Mouse (Mus musculus) liver, adult 2 months (tissue): ENCODE results near the gene Caap1. TPM values are rescaled to one million over a fixed set of nuclear protein-coding genes. Genes with fewer than 3 reads are reported as not detected.

Experiments
- DNase-seq: peaks from one replicate; pipeline ENCODE4 v3.0.0-alpha.2; 2011; ENCODE audit warnings: low read depth, low spot score; ENCODE audit errors: extremely low read depth
- H3K27ac ChIP-seq: fragments of 200-500 bp; replicated peaks from 2 replicates; pipeline ENCODE4 v1.5.1; 2012; ENCODE audit warnings: low read depth, mild to moderate bottlenecking, control low read depth, inconsistent platforms, low read length; ENCODE audit not compliant: insufficient read depth
- H3K27me3 ChIP-seq: fragments of 200-500 bp; 2 replicates; pipeline ENCODE4 v1.6.1; 2012; ENCODE audit warnings: mild to moderate bottlenecking, moderate library complexity, low read length, inconsistent platforms; ENCODE audit not compliant: control insufficient read depth, insufficient read depth
- H3K36me3 ChIP-seq: fragments of 200-500 bp; 2 replicates; pipeline ENCODE4 v1.6.1; 2012; ENCODE audit warnings: low read length, inconsistent platforms; ENCODE audit not compliant: control insufficient read depth, insufficient read depth
- H3K4me1 ChIP-seq: fragments of 200-500 bp; 2 replicates; pipeline ENCODE4 v1.6.1; 2011; ENCODE audit warnings: low read length; ENCODE audit not compliant: control insufficient read depth, insufficient read depth
- H3K4me3 ChIP-seq: fragments of 200-500 bp; 2 replicates; pipeline ENCODE4 v1.5.1; 2011; ENCODE audit warnings: low read depth, mild to moderate bottlenecking, control low read depth, low read length, moderate library complexity; ENCODE audit not compliant: insufficient read depth
- H3K79me2 ChIP-seq: fragments of 200-500 bp; 2 replicates; pipeline ENCODE4 v1.6.1; 2012; ENCODE audit warnings: inconsistent platforms, mild to moderate bottlenecking, low read length, moderate library complexity; ENCODE audit not compliant: control insufficient read depth, insufficient read depth
- H3K9ac ChIP-seq: fragments of 200-500 bp; 2 replicates; pipeline ENCODE4 v1.6.1; 2012; ENCODE audit warnings: low read depth, mild to moderate bottlenecking, control low read depth, inconsistent platforms, low read length
- CTCF ChIP-seq: fragments of 200-500 bp; IDR thresholded peaks from 2 replicates; pipeline ENCODE4 v1.5.1; 2011; ENCODE audit warnings: low read depth, low read length, control low read depth
- POLR2A ChIP-seq: fragments of 200-500 bp; IDR thresholded peaks from 2 replicates; pipeline ENCODE4 v1.6.1; 2011; ENCODE audit warnings: low read length, control low read depth; ENCODE audit not compliant: insufficient read depth; ENCODE audit errors: extremely low read depth
- WGBS: fragments of 180-500 bp; shearing (Covaris S2); methylation state at CpG from one replicate; pipeline ENCODE4 v1.1.7; 2018; 5-methylcytosine and 5-hydroxymethylcytosine counted together
- polyA plus RNA-seq: library from polyadenylated mRNA; depleted of rRNA; stranded (reverse); fragments of >200 nt; gene quantifications from 2 replicates; pipeline ENCODE4 v1.2.3, GENCODE M21; 2012
- total RNA-seq: library from RNA; depleted of rRNA; stranded (reverse); fragments of >200 nt; gene quantifications from 2 replicates; pipeline ENCODE4 v1.2.3, GENCODE M21; 2014

Gene Caap1
- total and polyA plus RNA-seq, 2 experiments: 1.4 to 5.3 TPM

DNA sequence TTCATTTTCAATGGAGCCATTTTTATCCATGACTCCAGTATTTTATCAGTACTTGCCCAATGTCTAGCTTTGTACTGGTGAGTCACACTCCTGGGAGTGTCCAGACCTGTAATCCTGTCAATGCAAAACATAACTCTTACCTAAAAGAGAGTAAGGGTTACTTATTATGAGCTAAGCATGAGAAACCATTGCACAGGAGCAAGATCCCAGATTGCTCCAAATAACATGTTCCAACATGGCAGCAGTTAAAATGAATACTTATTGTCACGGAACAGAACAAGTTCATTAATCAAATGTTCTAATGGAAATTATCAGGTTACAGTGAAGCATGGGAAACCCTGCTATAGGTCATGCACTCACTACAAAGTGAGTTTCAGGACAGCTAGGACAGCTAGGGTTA is 3.7 kb upstream of the Caap1 start:
- Histone ChIP-seq H3K36me3 (no peaks in the 10 kb centered on the region), H3K4me1 (peaks cover 14% of the 10 kb centered on the region; the same call in 1 of the 2 replicates), H3K27me3 (no peaks in the 10 kb centered on the region), H3K79me2 (0 out of 2 replicates have a peak, but pooled peaks cover 5% of the 10 kb centered on the region), H3K9ac (no peak overlapping the region), H3K27ac (no peak overlapping the region), H3K4me3 (no peak overlapping the region)
- WGBS: 88% methylated on average over 1 of the region's 1 CpGs
- no peak for DNase-seq
- TF ChIP-seq POLR2A (no peak), CTCF (no peak)

DNA sequence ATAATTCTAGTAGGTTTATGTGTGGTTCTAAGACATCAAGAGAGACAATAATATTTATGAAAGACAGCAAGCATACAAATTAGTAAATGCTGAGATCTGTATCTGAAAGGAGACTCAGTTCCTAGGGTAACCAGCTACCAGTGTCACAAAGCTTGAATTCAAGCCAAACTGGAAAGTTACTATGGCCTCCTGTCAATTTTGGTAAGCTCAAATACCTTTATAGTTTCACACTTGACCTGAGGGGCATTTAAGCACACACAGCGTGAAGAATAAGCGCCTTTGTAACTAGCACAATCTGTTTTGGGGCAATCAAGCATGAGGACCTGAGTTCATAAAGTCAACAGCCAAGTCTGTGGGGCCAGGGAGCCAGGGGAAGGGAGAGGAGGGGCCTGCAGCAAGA is 2.7 kb upstream of the Caap1 start:
- H3K27ac ChIP-seq: no peak overlapping the region
- no peak overlapping the region for H3K9ac ChIP-seq
- H3K27me3 ChIP-seq: no peaks in the 10 kb centered on the region
- WGBS: 53% methylated on average over 2 of the region's 2 CpGs
- peaks cover 18% of the 10 kb centered on the region; the same call in 1 of the 2 replicates for H3K4me1 ChIP-seq
- no peak for TF ChIP-seq POLR2A
- H3K36me3 ChIP-seq: no peaks in the 10 kb centered on the region
- 0 out of 2 replicates have a peak, but pooled peaks cover 5% of the 10 kb centered on the region for H3K79me2 ChIP-seq
- no peak for DNase-seq
- H3K4me3 ChIP-seq: no peak overlapping the region

- no peak for DNase-seq
- peak overlapping the region; percentile 100; the same call in 1 of the 2 replicates for H3K4me3 ChIP-seq
- WGBS: 64% methylated on average over 7 of the region's 7 CpGs
- H3K9ac ChIP-seq: no peak overlapping the region
- TF ChIP-seq CTCF (no peak), POLR2A (no peak)
- H3K4me1 ChIP-seq: peaks cover 18% of the 10 kb centered on the region; the same call in 1 of the 2 replicates
- H3K27ac ChIP-seq: no peak overlapping the region
- no peaks in the 10 kb centered on the region for H3K27me3 ChIP-seq
- peaks cover 7% of the 10 kb centered on the region; the same call in 1 of the 2 replicates for H3K79me2 ChIP-seq
- H3K36me3 ChIP-seq: no peaks in the 10 kb centered on the region
Observed at GRCm38 (mm10) chr4:94557145-94557544, 549 bp upstream of the Caap1 start.

- 91% methylated on average over 5 of the region's 5 CpGs for WGBS
- no peak overlapping the region for H3K27ac ChIP-seq
- no peak for DNase-seq
- H3K27me3 ChIP-seq: no peaks in the 10 kb centered on the region
- H3K9ac ChIP-seq: no peak overlapping the region
- TF ChIP-seq POLR2A (no peak), CTCF (no peak)
- peaks cover 2% of the 10 kb centered on the region; the same call in 1 of the 2 replicates for H3K36me3 ChIP-seq
- peaks cover 7% of the 10 kb centered on the region; the same call in 1 of the 2 replicates for H3K79me2 ChIP-seq
- H3K4me1 ChIP-seq: peaks cover 14% of the 10 kb centered on the region; the same call in 1 of the 2 replicates
- H3K4me3 ChIP-seq: no peak overlapping the region
Observed at GRCm38 (mm10) chr4:94554955-94555494, 1.6 kb downstream of the Caap1 start.

DNA sequence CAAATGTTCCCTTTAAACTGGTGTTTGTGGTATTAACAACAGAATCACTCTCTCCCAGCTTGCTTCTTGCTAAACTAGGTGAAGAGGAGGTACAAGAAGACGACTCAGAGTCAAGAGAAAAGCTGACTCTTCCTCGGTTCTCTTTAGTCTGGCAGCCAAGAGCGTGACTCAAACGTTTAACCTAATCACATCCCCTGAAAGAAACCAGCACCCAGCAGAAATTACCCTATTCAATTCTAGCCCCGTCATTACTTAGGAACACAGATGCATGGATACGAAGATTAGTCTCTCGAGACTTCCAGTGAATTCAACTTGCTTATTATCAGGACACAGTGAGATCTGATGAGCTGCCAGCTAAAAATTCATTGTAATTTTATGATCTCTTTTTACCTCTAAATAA is 12.3 kb downstream of the Caap1 start:
- no peaks in the 10 kb centered on the region; the same call in 1 of the 2 replicates for H3K79me2 ChIP-seq
- peaks cover 22% of the 10 kb centered on the region for H3K36me3 ChIP-seq
- H3K27me3 ChIP-seq: no peaks in the 10 kb centered on the region
- no peaks in the 10 kb centered on the region for H3K4me1 ChIP-seq
- DNase-seq: no peak
- no peak overlapping the region for H3K9ac ChIP-seq
- TF ChIP-seq CTCF (no peak), POLR2A (no peak)
- no peak overlapping the region for H3K27ac ChIP-seq
- no peak overlapping the region for H3K4me3 ChIP-seq
- 85% methylated on average over 7 of the region's 7 CpGs for WGBS

- Histone ChIP-seq H3K36me3 (peaks cover 24% of the 10 kb centered on the region), H3K27me3 (no peaks in the 10 kb centered on the region), H3K79me2 (peaks cover 3% of the 10 kb centered on the region; the same call in 1 of the 2 replicates), H3K4me3 (no peak overlapping the region), H3K9ac (no peak overlapping the region), H3K4me1 (no peaks in the 10 kb centered on the region), H3K27ac (no peak overlapping the region)
- 91% methylated on average over 4 of the region's 4 CpGs for WGBS
- DNase-seq: no peak
- TF ChIP-seq POLR2A: no peak
Observed at GRCm38 (mm10) chr4:94543041-94543440, 13.6 kb downstream of the Caap1 start.
